Mouse (Mus musculus) inflammation-experienced regulatory T-cells, adult 16 weeks (primary cell): Measurements from ENCODE around the gene Cbr2. TPM values are rescaled to one million over a fixed set of nuclear protein-coding genes. Genes with fewer than 3 reads are reported as not detected.

Source experiments
- polyA plus RNA-seq: library from polyadenylated mRNA; unstranded; fragments of 100-300 nt; shearing (Covaris generic); gene quantifications from one replicate; pipeline ENCODE4 v1.2.1, GENCODE M21; 2017

The Cbr2 gene
- not detected for polyA plus RNA-seq

GRCm38 (mm10) chr11:120731858-120732680 is at the start of gene Cbr2:
Gene Cbr2 (minus strand): TSS chr11:120732114.

GRCm38 (mm10) chr11:120762672-120763041 is 30.7 kb upstream of the Cbr2 start, which contains the start of gene Hmga1b:
Gene Hmga1b (plus strand): TSS chr11:120762794.

GRCm38 (mm10) chr11:120727169-120727527 is 4.8 kb downstream of the Cbr2 start, which contains the start of gene Dcxr:
Gene Dcxr (minus strand): TSS chr11:120727281.

GRCm38 (mm10) chr11:120721124-120722066 is 10.5 kb downstream of the Cbr2 start, which contains the start of gene Rac3:
Gene Rac3 (plus strand): TSS chr11:120721470.

GRCm38 (mm10) chr11:120713580-120714518 is 18.1 kb downstream of the Cbr2 start, which contains the start of the genes Cenpx and Lrrc45:
Gene Cenpx (minus strand): TSS chr11:120713738.
Gene Lrrc45 (plus strand): TSS chr11:120713925.

Other genes starting within 250 kb of the Cbr2 start
- gene Mrpl12, start 247.5 kb downstream of the Cbr2 start, polyA plus RNA-seq, result 76.5 TPM
- 15.4 TPM for gene Slc25a10, start 240.3 kb downstream of the Cbr2 start, polyA plus RNA-seq
- not detected for gene Gcgr, start 201.4 kb downstream of the Cbr2 start, polyA plus RNA-seq
- gene Mcrip1, start 182.4 kb downstream of the Cbr2 start, polyA plus RNA-seq, result 124 TPM
- not detected for gene Ppp1r27, start 181.0 kb downstream of the Cbr2 start, polyA plus RNA-seq
- 279 TPM for gene P4hb, start 158.9 kb downstream of the Cbr2 start, polyA plus RNA-seq
- 896 TPM for gene Arhgdia, start 150.5 kb downstream of the Cbr2 start, polyA plus RNA-seq
- gene Alyref, start 133.7 kb downstream of the Cbr2 start, polyA plus RNA-seq, result 6.6 TPM
- 129 TPM for gene Anapc11, start 133.7 kb downstream of the Cbr2 start, polyA plus RNA-seq
- gene Npb, start 123.6 kb downstream of the Cbr2 start, polyA plus RNA-seq, result 1.3 TPM
- 170 TPM for gene Pcyt2, start 114.2 kb downstream of the Cbr2 start, polyA plus RNA-seq
- gene Sirt7, start 106.9 kb downstream of the Cbr2 start, polyA plus RNA-seq, result 233 TPM
- 12.0 TPM for gene Mafg, start 98.5 kb downstream of the Cbr2 start, polyA plus RNA-seq
- 1.00 TPM for gene Pycr1, start 88.3 kb downstream of the Cbr2 start, polyA plus RNA-seq
- gene Myadml2, start 84.0 kb downstream of the Cbr2 start, polyA plus RNA-seq, result not detected
- not detected for gene Notum, start 70.9 kb downstream of the Cbr2 start, polyA plus RNA-seq
- 141 TPM for gene Aspscr1, start 59.1 kb downstream of the Cbr2 start, polyA plus RNA-seq
- 128 TPM for gene Cenpx, start 18.4 kb downstream of the Cbr2 start, polyA plus RNA-seq
- gene Lrrc45, start 18.2 kb downstream of the Cbr2 start, polyA plus RNA-seq, result 84.9 TPM
- 0.27 TPM for gene Rac3, start 10.6 kb downstream of the Cbr2 start, polyA plus RNA-seq
- gene Dcxr, start 4.8 kb downstream of the Cbr2 start, polyA plus RNA-seq, result 26.0 TPM
- 34.4 TPM for gene Hmga1b, start 30.7 kb upstream of the Cbr2 start, polyA plus RNA-seq
- gene Rfng, start 52.1 kb upstream of the Cbr2 start, polyA plus RNA-seq, result 3.2 TPM
- 168 TPM for gene Gps1, start 52.2 kb upstream of the Cbr2 start, polyA plus RNA-seq
- 80.7 TPM for gene Dus1l, start 64.3 kb upstream of the Cbr2 start, polyA plus RNA-seq
- 54.9 TPM for gene Fasn, start 92.4 kb upstream of the Cbr2 start, polyA plus RNA-seq
- 0.98 TPM for gene Ccdc57, start 200.8 kb upstream of the Cbr2 start, polyA plus RNA-seq
- gene Slc16a3, start 216.4 kb upstream of the Cbr2 start, polyA plus RNA-seq, result 18.6 TPM